Mouse (Mus musculus) liver, postnatal 0 days (tissue): ENCODE measurements around the gene Moap1.

Experiments used
- CTCF ChIP-seq: sonication (generic); IDR thresholded peaks from 2 replicates; pipeline ENCODE4 v1.5.1; 2016; ENCODE audit warnings: antibody characterized with exemption, low read depth
- EP300 ChIP-seq: IDR thresholded peaks from 2 replicates; pipeline ENCODE4 v1.6.1; 2016; ENCODE audit warnings: antibody characterized with exemption, low read depth, mild to moderate bottlenecking

DNA sequence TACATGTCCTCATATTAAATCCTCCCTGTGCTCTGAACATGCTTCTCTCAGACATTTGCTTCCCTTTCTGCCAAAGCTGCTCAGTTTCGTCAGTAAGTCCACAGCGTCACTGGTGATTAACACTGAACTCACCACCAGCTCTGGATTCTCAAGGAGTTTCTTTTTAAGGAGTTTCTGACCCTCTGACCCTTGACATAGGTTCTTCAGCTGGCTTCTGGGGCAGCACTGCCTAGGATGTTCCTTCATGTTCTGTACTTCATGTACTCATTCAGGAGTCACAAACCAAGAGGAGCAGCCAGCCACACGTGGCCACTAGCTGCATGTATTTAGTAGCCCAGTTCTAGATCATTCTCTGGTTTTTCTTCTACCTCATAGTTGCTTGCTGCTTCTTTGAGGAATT, 4.8 kb upstream of the Moap1 start:
- TF ChIP-seq CTCF (no peak), EP300 (no peak)
